Mouse (Mus musculus) embryonic fibroblast, embryonic 13.5 days (primary cell): ENCODE results near the gene Scrn1.

Experiments used
- CTCF ChIP-seq: IDR thresholded peaks from 2 replicates; pipeline ENCODE4 v1.5.1; 2011; ENCODE audit warnings: mild to moderate bottlenecking, control low read depth, low read length, moderate library complexity, borderline replicate concordance; ENCODE audit not compliant: insufficient read depth
- POLR2A ChIP-seq: IDR thresholded peaks from 2 replicates; pipeline ENCODE4 v1.6.1; 2011; ENCODE audit warnings: low read depth, mild to moderate bottlenecking, control low read depth, low read length, moderate library complexity

DNA sequence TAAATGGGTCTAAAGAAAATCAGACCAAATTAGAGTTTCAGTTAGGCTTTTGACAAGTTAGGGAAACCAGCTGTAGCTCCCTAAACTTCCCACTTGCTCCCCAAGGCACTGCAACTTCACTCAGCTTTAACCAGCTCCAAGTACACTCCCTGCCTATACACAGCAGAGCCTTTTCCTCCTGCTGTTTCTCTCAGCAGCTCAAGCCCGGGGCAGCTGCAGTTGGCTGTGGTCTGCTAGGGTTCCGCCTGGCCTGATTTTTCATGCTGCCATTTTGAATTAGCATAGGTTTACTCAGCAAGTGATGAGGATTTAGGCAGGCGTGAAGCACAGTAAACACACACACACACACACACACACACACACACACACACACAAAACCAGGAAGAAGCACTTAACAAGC is 1.3 kb downstream of the Scrn1 start:
- TF ChIP-seq POLR2A (no peak), CTCF (no peak)
